Mouse (Mus musculus) heart, adult 2 months (tissue): ENCODE data around the gene Pros1.

Source experiments
- CTCF ChIP-seq: fragments of 200-600 bp; IDR thresholded peaks from 2 replicates; pipeline ENCODE4 v1.8.1; 2022; ENCODE audit warnings: antibody characterized with exemption, mild to moderate bottlenecking, moderate library complexity
- EP300 ChIP-seq: fragments of 200-500 bp; IDR thresholded peaks from 2 replicates; pipeline ENCODE4 v1.6.1; 2011; ENCODE audit warnings: low read depth, low read length, control low read depth; ENCODE audit not compliant: insufficient read depth
- POLR2A ChIP-seq: fragments of 200-500 bp; IDR thresholded peaks from 2 replicates; pipeline ENCODE4 v1.6.1; 2011; ENCODE audit warnings: mild to moderate bottlenecking, low read depth, low read length, control low read depth; ENCODE audit not compliant: insufficient read depth

DNA sequence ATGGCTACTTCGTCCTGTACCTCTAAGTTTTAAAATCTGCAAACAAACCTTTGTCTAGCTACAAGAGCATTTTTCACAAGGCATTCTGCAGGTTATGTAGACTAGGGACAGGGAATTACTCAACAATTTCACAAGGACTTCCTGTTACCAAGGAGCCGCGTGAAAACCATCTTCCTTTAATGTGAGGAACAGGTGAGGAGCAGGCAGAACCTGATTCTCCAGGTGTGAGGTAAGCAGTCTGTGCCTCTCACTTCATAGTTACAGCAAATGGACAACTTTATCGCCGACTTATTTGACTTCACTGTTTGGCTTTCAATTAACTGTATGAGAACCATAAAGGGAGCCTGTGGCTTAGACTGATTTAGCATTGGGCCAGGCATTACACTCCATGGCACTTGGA is 39.6 kb upstream of the Pros1 start, which contains the start of gene Stx19:
- TF ChIP-seq POLR2A (no peak), CTCF (no peak), EP300 (no peak)
